Comparison of ENCODE assay signal across 17 mouse cellular contexts in the genomic region with DNA sequence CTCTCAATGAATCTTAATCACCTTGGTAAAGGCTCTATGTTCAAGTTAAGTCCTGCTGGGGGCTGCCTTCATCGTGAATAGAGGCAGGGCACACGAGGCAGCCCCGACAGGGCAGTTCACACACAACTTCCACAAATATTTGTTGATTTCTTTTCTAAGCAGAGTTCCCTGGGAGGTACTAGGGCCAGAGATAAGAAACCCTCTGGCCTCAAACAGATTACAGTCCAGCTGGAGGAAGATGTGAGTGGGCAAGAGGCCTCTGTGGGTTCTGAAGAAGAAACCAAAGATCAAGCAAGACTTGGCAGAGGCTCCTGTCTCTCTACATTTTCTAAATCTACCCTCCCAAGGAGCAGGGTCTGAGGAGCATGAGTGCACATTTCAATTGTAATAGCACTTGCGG.
DNase-seq lines count a peak whose midpoint lies in the region; ATAC-seq and TF ChIP-seq lines count a peak whose summit lies in the region.
"Had no signal": no experiment of that assay in that cellular context is flagged by ENCODE, and none has a peak within 500 bp of the region (broad histone marks: within the 10 kb centered on the region; RNA-seq: fewer than 3 reads in every experiment).

No protein-coding gene starts in this region.

- no peak for TF ChIP-seq CTCF in thymus, adult 2 months (IDR thresholded peaks at IDR 0.05; ENCODE audit: borderline replicate concordance, control insufficient read depth, extremely low read depth, insufficient read depth, low read length, poor library complexity)

- H3K27ac ChIP-seq in heart, embryonic 11.5 days (ENCODE audit: low read depth, low read length): no peak overlapping the region
- peak overlapping the region; percentile 36 for H3K27ac ChIP-seq in midbrain, embryonic 13.5 days
- H3K27ac ChIP-seq in midbrain, embryonic 11.5 days (ENCODE audit: low read depth, low read length): no peak overlapping the region
- 0 out of 2 replicates have a peak overlapping the region, but pooled peaks have one; percentile 13 for H3K27ac ChIP-seq in liver, embryonic 13.5 days
- H3K27ac ChIP-seq in thymus, adult 2 months (ENCODE audit: control insufficient read depth, insufficient read depth, low read length): no peak overlapping the region
- H3K27ac ChIP-seq: limb, embryonic 13.5 days; neural tube, embryonic 15.5 days had no signal

- H3K4me1 ChIP-seq in heart, embryonic 11.5 days (ENCODE audit: control insufficient read depth, insufficient read depth, low read length): peaks cover 33% of the 10 kb centered on the region
- H3K4me1 ChIP-seq in midbrain, embryonic 13.5 days (replicated peaks): peaks cover 45% of the 10 kb centered on the region
- peaks cover 23% of the 10 kb centered on the region for H3K4me1 ChIP-seq in midbrain, embryonic 11.5 days (ENCODE audit: control insufficient read depth, insufficient read depth, low read length)
- H3K4me1 ChIP-seq in liver, embryonic 13.5 days (replicated peaks): peaks cover 34% of the 10 kb centered on the region
- H3K4me1 ChIP-seq in thymus, adult 2 months (replicated peaks; ENCODE audit: control insufficient read depth, insufficient read depth, low read length): peaks cover 15% of the 10 kb centered on the region

- peak; percentile 48 for ATAC-seq in heart, embryonic 11.5 days (replicated peaks; ENCODE audit: insufficient number of reproducible peaks, low FRiP score, low TSS enrichment)
- no peak for ATAC-seq in midbrain, embryonic 13.5 days
- ATAC-seq in midbrain, embryonic 11.5 days (ENCODE audit: low FRiP score): no peak
- ATAC-seq in liver, embryonic 13.5 days (ENCODE audit: low read depth): peak; percentile 68
- ATAC-seq: hindbrain, embryonic 16.5 days; lung, postnatal 0 days had no signal

- no peaks in the 10 kb centered on the region for H3K9me3 ChIP-seq in heart, embryonic 11.5 days (replicated peaks; ENCODE audit: control insufficient read depth, low read length)
- no peaks in the 10 kb centered on the region for H3K9me3 ChIP-seq in midbrain, embryonic 13.5 days
- no peaks in the 10 kb centered on the region for H3K9me3 ChIP-seq in midbrain, embryonic 11.5 days (ENCODE audit: control insufficient read depth, low read length)
- H3K9me3 ChIP-seq in liver, embryonic 13.5 days (replicated peaks): no peaks in the 10 kb centered on the region
- H3K9me3 ChIP-seq: neural tube, embryonic 15.5 days had no signal

- WGBS in heart, embryonic 11.5 days (ENCODE audit: insufficient replicate concordance): 42% methylated on average over 4 of the region's 4 CpGs
- WGBS in midbrain, embryonic 13.5 days: 77% methylated on average over 4 of the region's 4 CpGs
- WGBS in midbrain, embryonic 11.5 days: 81% methylated on average over 4 of the region's 4 CpGs
- 22% methylated on average over 4 of the region's 4 CpGs for WGBS in liver, embryonic 13.5 days (ENCODE audit: insufficient replicate concordance)
- 77% methylated on average over 4 of the region's 4 CpGs for WGBS in thymus, adult 2 months

- H3K27me3 ChIP-seq in heart, embryonic 11.5 days (ENCODE audit: control insufficient read depth, insufficient read depth, low read length): no peaks in the 10 kb centered on the region
- no peaks in the 10 kb centered on the region for H3K27me3 ChIP-seq in midbrain, embryonic 13.5 days
- H3K27me3 ChIP-seq in midbrain, embryonic 11.5 days (ENCODE audit: control insufficient read depth, insufficient read depth, low read length): no peaks in the 10 kb centered on the region
- no peaks in the 10 kb centered on the region for H3K27me3 ChIP-seq in liver, embryonic 13.5 days
- no peaks in the 10 kb centered on the region for H3K27me3 ChIP-seq in thymus, adult 2 months (ENCODE audit: control insufficient read depth, insufficient read depth, low read length)
- H3K27me3 ChIP-seq: limb, embryonic 13.5 days; neural tube, embryonic 15.5 days had no signal

- no peaks in the 10 kb centered on the region for H3K36me3 ChIP-seq in heart, embryonic 11.5 days (ENCODE audit: control insufficient read depth, insufficient read depth, low read length)
- H3K36me3 ChIP-seq in midbrain, embryonic 13.5 days: no peaks in the 10 kb centered on the region
- no peaks in the 10 kb centered on the region for H3K36me3 ChIP-seq in midbrain, embryonic 11.5 days (ENCODE audit: control insufficient read depth, insufficient read depth, low read length)
- no peaks in the 10 kb centered on the region for H3K36me3 ChIP-seq in liver, embryonic 13.5 days
- no peaks in the 10 kb centered on the region for H3K36me3 ChIP-seq in thymus, adult 2 months (ENCODE audit: control insufficient read depth, insufficient read depth, low read length)
- H3K36me3 ChIP-seq: neural tube, embryonic 15.5 days had no signal

- no peak overlapping the region for H3K4me3 ChIP-seq in heart, embryonic 11.5 days (ENCODE audit: low read depth, low read length)
- no peak overlapping the region for H3K4me3 ChIP-seq in midbrain, embryonic 13.5 days (replicated peaks)
- H3K4me3 ChIP-seq in midbrain, embryonic 11.5 days (ENCODE audit: low read depth, low read length): no peak overlapping the region
- H3K4me3 ChIP-seq in liver, embryonic 13.5 days (replicated peaks): no peak overlapping the region
- H3K4me3 ChIP-seq in thymus, adult 2 months (ENCODE audit: control insufficient read depth, insufficient read depth, low read length): no peak overlapping the region
- H3K4me3 ChIP-seq: limb, embryonic 13.5 days; neural tube, embryonic 15.5 days had no signal

- TF ChIP-seq POLR2A in thymus, adult 2 months (IDR thresholded peaks at IDR 0.05; ENCODE audit: control insufficient read depth, extremely low read depth, insufficient read depth, low read length, poor library complexity): no peak

- no peak for DNase-seq in heart, adult 8-10 months (ENCODE audit: low spot score)
- no peak for DNase-seq in midbrain, embryonic 11.5 days (ENCODE audit: low spot score, missing footprints)
- DNase-seq in liver, embryonic 13.5 days: no peak
- no peak for DNase-seq in thymus, adult 2 months
- DNase-seq in kidney, adult 8-10 months: no peak
- DNase-seq: cerebellum, postnatal 14 days; gastrocnemius, postnatal 25 days; kidney, adult 11 months; kidney, postnatal 36 days; right cerebral cortex, postnatal 4 days; thymus, postnatal 25 days had no signal

- no peak overlapping the region for H3K9ac ChIP-seq in heart, embryonic 11.5 days (ENCODE audit: low read depth, low read length)
- H3K9ac ChIP-seq in midbrain, embryonic 13.5 days (replicated peaks): no peak overlapping the region
- no peak overlapping the region for H3K9ac ChIP-seq in midbrain, embryonic 11.5 days (ENCODE audit: low read length)
- H3K9ac ChIP-seq in liver, embryonic 13.5 days: no peak overlapping the region
- H3K9ac ChIP-seq: limb, embryonic 13.5 days; neural tube, embryonic 15.5 days had no signal

- H3K4me2 ChIP-seq in heart, embryonic 11.5 days: no peak overlapping the region
- no peak overlapping the region for H3K4me2 ChIP-seq in midbrain, embryonic 13.5 days (replicated peaks)
- H3K4me2 ChIP-seq in midbrain, embryonic 11.5 days: no peak overlapping the region
- peak overlapping the region; percentile 16 for H3K4me2 ChIP-seq in liver, embryonic 13.5 days
- H3K4me2 ChIP-seq: limb, embryonic 13.5 days; neural tube, embryonic 15.5 days had no signal

Comparison
In these comparisons a context has a peak if more than half of its experiments do, and no peak if none do; other contexts are left out.
1. H3K27ac ChIP-seq: peak in midbrain, embryonic 13.5 days (single experiment) and liver, embryonic 13.5 days (single experiment); none in heart, embryonic 11.5 days (single experiment), midbrain, embryonic 11.5 days (single experiment) and thymus, adult 2 months (single experiment).
2. ATAC-seq: peak in heart, embryonic 11.5 days (single experiment) and liver, embryonic 13.5 days (single experiment); none in midbrain, embryonic 13.5 days (single experiment) and midbrain, embryonic 11.5 days (single experiment).